Mouse (Mus musculus): ENCODE results near the gene Lgalsl. TPM values are rescaled to one million over a fixed set of nuclear protein-coding genes. Genes with fewer than 3 reads are reported as not detected.

Gene Lgalsl
- polyA plus RNA-seq (2012; rRNA removed), result 7.6 and 11.8 TPM in 2 replicates

GRCm38 (mm10) chr11:20830686-20831505 is at the start of gene Lgalsl:
Lgalsl (minus strand) TSS chr11:20831056.
- WGBS, result under 1% methylated on average over 102 of the region's 102 CpGs
- DNase-seq (ENCODE audit: low read depth, low spot score), result peak; percentile 52

- WGBS, result 80% methylated on average over 5 of the region's 5 CpGs
- DNase-seq (ENCODE audit: low read depth, low spot score), result no peak
Observed at GRCm38 (mm10) chr11:20878644-20879043, 47.8 kb upstream of the Lgalsl start.

GRCm38 (mm10) chr11:20877578-20878096 is 46.8 kb upstream of the Lgalsl start:
- 95% methylated on average over 3 of the region's 3 CpGs for WGBS

GRCm38 (mm10) chr11:20873386-20873785 is 42.5 kb upstream of the Lgalsl start:
- DNase-seq (ENCODE audit: low read depth, low spot score), result no peak
- 77% methylated on average over 5 of the region's 5 CpGs for WGBS

More at GRCm38 (mm10) chr11:20877578-20878096, 46.8 kb upstream of the Lgalsl start:
- DNase-seq (ENCODE audit: low read depth, low spot score), result no peak

GRCm38 (mm10) chr11:20872911-20873310 is 42.1 kb upstream of the Lgalsl start:
- DNase-seq (ENCODE audit: low read depth, low spot score), result no peak
- 67% methylated on average over 7 of the region's 7 CpGs for WGBS

- 84% methylated on average over 2 of the region's 2 CpGs for WGBS
- DNase-seq (ENCODE audit: low read depth, low spot score), result no peak
Observed at GRCm38 (mm10) chr11:20872444-20872843, 41.6 kb upstream of the Lgalsl start.

- DNase-seq (ENCODE audit: low read depth, low spot score), result no peak
- 94% methylated on average over 2 of the region's 2 CpGs for WGBS
Observed at GRCm38 (mm10) chr11:20869927-20870326, 39.1 kb upstream of the Lgalsl start.

GRCm38 (mm10) chr11:20865450-20865849 is 34.6 kb upstream of the Lgalsl start:
- no peak for DNase-seq (ENCODE audit: low read depth, low spot score)
- 68% methylated on average over 3 of the region's 3 CpGs for WGBS

GRCm38 (mm10) chr11:20864647-20865046 is 33.8 kb upstream of the Lgalsl start:
- WGBS, result 63% methylated on average over 6 of the region's 6 CpGs
- DNase-seq (ENCODE audit: low read depth, low spot score), result no peak

GRCm38 (mm10) chr11:20862101-20862500 is 31.2 kb upstream of the Lgalsl start:
- 87% methylated on average over 5 of the region's 5 CpGs for WGBS
- no peak for DNase-seq (ENCODE audit: low read depth, low spot score)

GRCm38 (mm10) chr11:20860351-20860750 is 29.5 kb upstream of the Lgalsl start:
- no peak for DNase-seq (ENCODE audit: low read depth, low spot score)
- WGBS, result 84% methylated on average over 3 of the region's 3 CpGs

GRCm38 (mm10) chr11:20859858-20860257 is 29.0 kb upstream of the Lgalsl start:
- no peak for DNase-seq (ENCODE audit: low read depth, low spot score)
- WGBS, result 18% methylated on average over 6 of the region's 6 CpGs

GRCm38 (mm10) chr11:20858921-20859668 is 28.2 kb upstream of the Lgalsl start:
- DNase-seq (ENCODE audit: low read depth, low spot score), result no peak
- 7% methylated on average over 9 of the region's 9 CpGs for WGBS

- WGBS, result 90% methylated on average over 4 of the region's 4 CpGs
- DNase-seq (ENCODE audit: low read depth, low spot score), result no peak
Observed at GRCm38 (mm10) chr11:20857921-20858320, 27.1 kb upstream of the Lgalsl start.

- WGBS, result 91% methylated on average over 4 of the region's 4 CpGs
- no peak for DNase-seq (ENCODE audit: low read depth, low spot score)
Observed at GRCm38 (mm10) chr11:20854032-20854741, 23.3 kb upstream of the Lgalsl start.

GRCm38 (mm10) chr11:20850196-20850595 is 19.3 kb upstream of the Lgalsl start:
- DNase-seq (ENCODE audit: low read depth, low spot score), result no peak
- 91% methylated on average over 1 of the region's 1 CpGs for WGBS

- no peak for DNase-seq (ENCODE audit: low read depth, low spot score)
- WGBS, result 69% methylated on average over 5 of the region's 5 CpGs
Observed at GRCm38 (mm10) chr11:20849403-20849802, 18.5 kb upstream of the Lgalsl start.

- WGBS, result 79% methylated on average over 5 of the region's 5 CpGs
- no peak for DNase-seq (ENCODE audit: low read depth, low spot score)
Observed at GRCm38 (mm10) chr11:20837366-20837765, 6.5 kb upstream of the Lgalsl start.

- WGBS, result 14% methylated on average over 11 of the region's 11 CpGs
- DNase-seq (ENCODE audit: low read depth, low spot score), result no peak
Observed at GRCm38 (mm10) chr11:20831600-20832137, 813 bp upstream of the Lgalsl start.
